Comparison of ENCODE assay signal across 10 mouse cellular contexts in the genomic region with DNA sequence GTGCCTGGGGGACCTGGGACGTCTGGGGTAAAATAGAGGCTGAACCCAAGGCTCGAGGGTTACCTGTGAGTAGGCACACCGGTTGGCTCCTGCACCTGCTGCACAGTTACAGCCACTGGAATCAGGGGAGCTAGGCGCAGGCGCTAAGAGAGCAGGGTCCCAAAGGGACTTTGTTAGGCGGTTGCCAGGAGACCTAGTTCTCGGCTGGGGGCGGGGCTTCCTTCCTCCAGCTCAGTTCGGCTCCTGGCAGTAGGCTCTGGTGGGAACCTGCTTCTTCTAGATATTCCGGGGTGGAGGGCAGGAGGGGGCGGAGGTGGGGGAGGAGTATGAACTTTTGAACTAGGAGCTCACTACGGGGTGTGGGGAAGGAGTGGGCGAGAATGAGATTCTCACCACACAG. TPM values are rescaled to one million over a fixed set of nuclear protein-coding genes. Genes with fewer than 3 reads are reported as not detected.
DNase-seq lines count a peak whose midpoint lies in the region; ATAC-seq lines count a peak whose summit lies in the region.
"Had no signal": no experiment of that assay in that cellular context is flagged by ENCODE, and none has a peak within 500 bp of the region (broad histone marks: within the 10 kb centered on the region; RNA-seq: fewer than 3 reads in every experiment).

No protein-coding gene starts in this region.

- no peaks in the 10 kb centered on the region for H3K9me3 ChIP-seq in heart, embryonic 11.5 days (replicated peaks; ENCODE audit: control insufficient read depth, low read length)
- H3K9me3 ChIP-seq in kidney, embryonic 15.5 days (replicated peaks): no peaks in the 10 kb centered on the region
- no peaks in the 10 kb centered on the region for H3K9me3 ChIP-seq in stomach, embryonic 15.5 days

- 0 out of 2 replicates have a peak overlapping the region, but pooled peaks have one; percentile 29 for H3K4me2 ChIP-seq in heart, embryonic 11.5 days
- 0 out of 2 replicates have a peak overlapping the region, but pooled peaks have one; percentile 7 for H3K4me2 ChIP-seq in kidney, embryonic 15.5 days
- H3K4me2 ChIP-seq in stomach, embryonic 15.5 days: peak overlapping the region; percentile 14; the same call in 1 of the 2 replicates

- no peaks in the 10 kb centered on the region for H3K27me3 ChIP-seq in heart, embryonic 11.5 days (ENCODE audit: control insufficient read depth, insufficient read depth, low read length)
- H3K27me3 ChIP-seq in kidney, embryonic 15.5 days: 0 out of 2 replicates have a peak, but pooled peaks cover 1% of the 10 kb centered on the region
- no peaks in the 10 kb centered on the region for H3K27me3 ChIP-seq in stomach, embryonic 15.5 days (replicated peaks)

- no peaks in the 10 kb centered on the region for H3K36me3 ChIP-seq in heart, embryonic 11.5 days (ENCODE audit: control insufficient read depth, insufficient read depth, low read length)
- no peaks in the 10 kb centered on the region for H3K36me3 ChIP-seq in kidney, embryonic 15.5 days
- H3K36me3 ChIP-seq in stomach, embryonic 15.5 days: no peaks in the 10 kb centered on the region

- ATAC-seq in heart, embryonic 11.5 days (replicated peaks; ENCODE audit: insufficient number of reproducible peaks, low FRiP score, low TSS enrichment): no peak; the same call in 1 of the 2 replicates
- peak; percentile 88 for ATAC-seq in kidney, embryonic 15.5 days (replicated peaks; ENCODE audit: low FRiP score)
- peak; percentile 68; the same call in 1 of the 2 replicates for ATAC-seq in stomach, embryonic 15.5 days (ENCODE audit: insufficient read depth, low FRiP score, low read depth)

- 4% methylated on average over 13 of the region's 13 CpGs for WGBS in heart, embryonic 11.5 days (ENCODE audit: insufficient replicate concordance)
- WGBS in kidney, embryonic 15.5 days: 2% methylated on average over 13 of the region's 13 CpGs
- 5% methylated on average over 13 of the region's 13 CpGs for WGBS in stomach, embryonic 15.5 days

- no peak overlapping the region for H3K27ac ChIP-seq in heart, embryonic 11.5 days (ENCODE audit: low read depth, low read length)
- no peak overlapping the region for H3K27ac ChIP-seq in kidney, embryonic 15.5 days
- H3K27ac ChIP-seq in stomach, embryonic 15.5 days: no peak overlapping the region

- 0 out of 2 replicates have a peak, but pooled peaks cover 4% of the 10 kb centered on the region for H3K4me1 ChIP-seq in heart, embryonic 11.5 days (ENCODE audit: control insufficient read depth, insufficient read depth, low read length)
- H3K4me1 ChIP-seq in kidney, embryonic 15.5 days: peaks cover 12% of the 10 kb centered on the region; the same call in 1 of the 2 replicates
- H3K4me1 ChIP-seq in stomach, embryonic 15.5 days: no peaks in the 10 kb centered on the region

- peak; percentile 39 to 59 for DNase-seq in cerebellum, postnatal 10 days
- no peak for DNase-seq in cerebellum, adult 11 months
- DNase-seq in brain, adult 2 months (ENCODE audit: low read depth, low spot score): peak; percentile 63
- peak; percentile 77 for DNase-seq in mesoderm, embryonic 11.5 days (ENCODE audit: low read depth, low spot score)
- no peak for DNase-seq in urinary bladder, postnatal 10 days (ENCODE audit: low spot score)

- no peak overlapping the region for H3K9ac ChIP-seq in heart, embryonic 11.5 days (ENCODE audit: low read depth, low read length)
- no peak overlapping the region for H3K9ac ChIP-seq in kidney, embryonic 15.5 days
- H3K9ac ChIP-seq in stomach, embryonic 15.5 days: no peak overlapping the region

- H3K4me3 ChIP-seq in heart, embryonic 11.5 days (ENCODE audit: low read depth, low read length): no peak overlapping the region
- H3K4me3 ChIP-seq in kidney, embryonic 15.5 days (replicated peaks): no peak overlapping the region
- H3K4me3 ChIP-seq in stomach, embryonic 15.5 days (replicated peaks): no peak overlapping the region
- H3K4me3 ChIP-seq: myocyte had no signal

RNA-seq across cellular contexts. Expression of a gene that starts 8.0 kb away (rescaled TPM):
- 0.25 TPM in 1 of 2 replicates, not detected in the other for polyA plus RNA-seq in heart, embryonic 11.5 days (2014; fragmentation: Nextera tagmentation; extraction: Ambion mirVana)
- polyA plus RNA-seq in kidney, embryonic 15.5 days (2015; fragmentation: Nextera tagmentation; extraction: Ambion mirVana): 1.4 and 1.5 TPM in 2 replicates
- 1.5 and 1.8 TPM in 2 replicates for polyA plus RNA-seq in stomach, embryonic 15.5 days (2015; fragmentation: Nextera tagmentation; extraction: Ambion mirVana)

RNA-seq across cellular contexts. Expression of a gene that starts 50.6 kb away (rescaled TPM):
- 9.3 and 10.1 TPM in 2 replicates for polyA plus RNA-seq in heart, embryonic 11.5 days (2014; fragmentation: Nextera tagmentation; extraction: Ambion mirVana)
- polyA plus RNA-seq in kidney, embryonic 15.5 days (2015; fragmentation: Nextera tagmentation; extraction: Ambion mirVana): 15.9 and 18.9 TPM in 2 replicates
- polyA plus RNA-seq in stomach, embryonic 15.5 days (2015; fragmentation: Nextera tagmentation; extraction: Ambion mirVana): 15.6 and 16.7 TPM in 2 replicates

RNA-seq across cellular contexts. Expression of a gene that starts 55.2 kb away (rescaled TPM):
- polyA plus RNA-seq in heart, embryonic 11.5 days (2014; fragmentation: Nextera tagmentation; extraction: Ambion mirVana): 6.1 and 7.1 TPM in 2 replicates
- polyA plus RNA-seq in kidney, embryonic 15.5 days (2015; fragmentation: Nextera tagmentation; extraction: Ambion mirVana): 1.9 and 2.0 TPM in 2 replicates
- 1.7 and 2.4 TPM in 2 replicates for polyA plus RNA-seq in stomach, embryonic 15.5 days (2015; fragmentation: Nextera tagmentation; extraction: Ambion mirVana)
- polyA plus RNA-seq: C2C12, myocyte had no signal

Comparison
In these comparisons a context has a peak if more than half of its experiments do, and no peak if none do; other contexts are left out.
1. DNase-seq: peak in cerebellum, postnatal 10 days (2 of 2), brain, adult 2 months (single experiment) and mesoderm, embryonic 11.5 days (single experiment); none in cerebellum, adult 11 months (single experiment) and urinary bladder, postnatal 10 days (single experiment).
2. Peak in every context shown above with its lines, with median percentiles within 50 percentile points of each other: H3K4me2 ChIP-seq.